Mouse (Mus musculus): Measurements from ENCODE around the gene Mkks.
"Not testable (repeated sequence)": the region's sequence is repeated elsewhere in the genome, so short reads cannot be mapped to it uniquely, and the experiment has no call there.

Gene Mkks

DNA sequence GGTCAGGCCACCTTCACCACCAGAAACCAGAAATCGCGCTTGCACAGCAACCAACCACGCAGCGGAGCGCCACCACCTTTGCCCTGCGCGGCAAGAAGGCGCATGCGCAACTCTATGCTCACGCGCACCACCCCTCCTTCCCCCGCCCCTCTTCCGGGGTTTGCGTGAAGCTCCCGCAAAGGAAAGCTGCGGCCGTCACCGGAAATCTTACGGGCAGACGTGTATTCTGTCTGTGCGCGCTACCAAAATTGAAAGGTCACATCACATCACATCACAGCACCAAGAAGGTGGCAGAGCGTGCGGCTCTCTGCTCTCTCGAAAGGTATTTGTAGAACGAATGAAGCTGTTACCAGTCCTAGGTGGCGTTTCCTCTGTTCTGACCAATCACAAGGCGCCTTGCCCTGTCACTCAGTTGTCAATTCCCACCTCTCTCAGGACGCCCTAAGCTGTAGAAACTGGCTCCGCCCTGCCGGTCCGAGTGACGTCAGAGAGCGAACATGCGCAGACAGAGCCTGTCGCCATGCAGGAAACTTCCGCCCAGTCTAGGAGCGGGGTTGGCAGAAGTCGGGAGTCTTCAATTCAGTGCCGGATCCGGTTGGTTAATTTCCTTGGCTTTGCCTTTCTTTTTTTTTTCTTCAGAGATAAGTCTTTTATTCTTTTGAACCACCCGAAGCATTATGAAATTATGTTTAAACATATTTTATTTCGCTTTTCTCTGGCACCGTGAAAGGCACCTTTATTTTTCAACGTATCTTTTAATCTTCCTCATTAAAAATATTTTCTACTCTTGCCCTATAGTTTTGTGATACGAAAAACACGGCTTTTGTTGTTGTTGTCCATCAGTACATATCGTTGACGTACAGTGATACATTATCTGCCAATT, at the start of gene Mkks, which contains the start of the genes Slx4ip and AL731706.1:
TSS of gene Mkks (minus strand) at position 322 of the 883 bp plus-strand sequence.
TSS of gene Slx4ip (plus strand) at position 151 of the 883 bp plus-strand sequence.
TSS of gene AL731706.1 (minus strand) at position 322 of the 883 bp plus-strand sequence.
- peak; percentile 98 for DNase-seq (ENCODE audit: extremely low spot score)

DNA sequence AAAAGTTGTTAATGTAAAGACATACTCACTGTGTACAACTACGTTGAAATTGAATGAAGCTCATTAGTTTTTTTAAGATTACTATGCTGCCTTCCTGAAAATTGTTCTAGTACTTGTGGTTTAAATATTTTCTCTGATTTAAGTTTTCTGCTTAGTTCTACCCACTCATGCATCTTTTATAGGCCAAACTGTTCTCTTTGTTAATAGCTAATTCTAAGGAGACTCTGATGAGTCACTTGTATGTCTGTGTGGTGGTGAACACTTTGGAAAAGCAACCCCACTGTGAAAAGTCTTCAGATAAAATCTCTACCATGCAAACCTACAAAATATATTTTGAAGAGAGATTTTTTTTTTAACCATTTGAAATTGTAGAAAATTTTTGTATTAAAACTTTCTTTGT, 47.1 kb upstream of the Mkks start:
- DNase-seq (ENCODE audit: extremely low spot score), result no peak

DNA sequence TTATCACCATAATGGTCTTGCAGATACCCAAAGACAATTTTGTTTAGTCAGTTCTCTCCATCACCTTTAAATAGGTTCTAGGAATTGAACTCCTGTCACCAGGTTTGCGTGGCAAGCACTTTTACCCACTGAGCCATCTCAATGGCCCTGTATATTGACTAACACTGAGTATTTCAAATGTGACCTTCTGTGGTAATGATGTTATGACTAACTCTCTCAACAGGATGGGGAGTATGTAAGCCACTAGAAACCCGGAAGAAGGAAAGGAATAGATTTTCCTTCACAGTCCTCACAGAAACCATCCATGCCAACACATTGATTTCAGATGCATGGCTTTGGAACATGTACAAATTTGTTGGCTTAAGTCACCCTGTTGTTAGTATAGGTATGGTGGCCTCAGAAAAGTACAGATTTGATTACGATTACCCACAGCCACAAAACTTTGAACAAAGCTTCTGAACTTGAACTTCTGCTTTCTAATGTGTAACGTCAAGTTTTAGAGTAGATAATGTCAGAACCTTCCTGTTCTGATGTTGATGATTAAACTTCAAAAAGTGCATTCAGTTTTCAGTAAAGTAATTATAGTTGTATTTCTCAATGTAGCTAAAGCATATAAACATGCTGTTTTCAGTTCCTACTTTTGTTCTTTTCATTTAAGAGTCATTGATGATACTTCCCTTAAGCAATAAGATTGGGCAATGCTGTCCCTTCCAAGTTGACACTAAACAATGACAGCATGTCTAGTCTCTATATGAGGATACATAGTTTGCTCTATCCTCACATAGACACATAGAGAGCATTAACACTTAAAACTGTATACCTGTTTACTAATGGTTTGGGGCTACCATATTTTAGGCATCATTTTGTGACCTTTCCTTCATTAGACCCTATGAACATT, 45.5 kb upstream of the Mkks start:
- no peak for DNase-seq (ENCODE audit: extremely low spot score)

- no peak for DNase-seq (ENCODE audit: extremely low spot score)
Observed at GRCm38 (mm10) chr2:136921003-136921408, 29.8 kb upstream of the Mkks start.

GRCm38 (mm10) chr2:136920257-136920993, 29.2 kb upstream of the Mkks start:
- DNase-seq (ENCODE audit: extremely low spot score), result no peak

DNA sequence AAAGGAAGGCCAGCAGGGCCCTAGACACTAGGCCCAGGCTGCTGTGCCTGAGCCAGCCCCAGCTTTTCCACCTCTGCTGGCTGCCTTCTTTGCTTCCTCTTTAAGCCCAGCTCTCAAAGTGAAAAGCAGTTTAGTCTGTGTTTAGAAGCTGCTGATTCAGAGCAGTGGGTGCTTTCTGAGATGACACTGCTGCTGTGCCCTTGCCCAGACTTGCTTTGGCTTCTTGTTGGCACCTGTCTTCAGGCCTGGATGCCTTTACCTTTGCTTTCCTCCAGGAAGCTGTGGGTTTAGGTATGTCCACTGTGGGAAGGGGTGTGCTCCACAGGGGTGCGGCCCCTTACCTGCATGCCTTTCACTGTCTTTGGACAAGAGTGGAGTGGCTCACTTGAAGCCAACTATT, 28.2 kb upstream of the Mkks start:
- no peak for DNase-seq (ENCODE audit: extremely low spot score)

- DNase-seq (ENCODE audit: extremely low spot score), result no peak
Observed at GRCm38 (mm10) chr2:136914334-136914902, 23.2 kb upstream of the Mkks start.

DNA sequence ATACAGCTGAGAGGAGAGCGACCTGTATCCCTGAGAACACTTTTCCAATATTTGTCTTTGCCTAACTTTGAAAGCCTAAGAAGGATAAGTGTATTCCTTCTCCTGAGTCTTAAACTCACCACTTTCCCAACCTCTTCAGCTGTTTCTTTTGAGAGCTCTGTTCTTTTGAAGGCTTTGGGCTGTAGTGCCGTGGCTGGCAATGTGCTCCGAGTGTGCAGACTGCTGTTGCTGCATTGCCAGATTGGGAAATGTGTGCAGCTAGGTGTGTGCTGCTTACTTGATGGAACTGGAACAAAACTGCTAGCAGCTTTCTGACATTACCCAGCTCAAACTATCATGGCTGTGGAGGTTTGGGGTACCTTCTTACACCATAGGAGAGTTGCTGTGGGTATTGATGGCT, 21.8 kb upstream of the Mkks start:
- no peak for DNase-seq (ENCODE audit: extremely low spot score)

- peak; percentile 44 for DNase-seq (ENCODE audit: extremely low spot score)
Observed at GRCm38 (mm10) chr2:136911958-136912411, 20.8 kb upstream of the Mkks start.

DNA sequence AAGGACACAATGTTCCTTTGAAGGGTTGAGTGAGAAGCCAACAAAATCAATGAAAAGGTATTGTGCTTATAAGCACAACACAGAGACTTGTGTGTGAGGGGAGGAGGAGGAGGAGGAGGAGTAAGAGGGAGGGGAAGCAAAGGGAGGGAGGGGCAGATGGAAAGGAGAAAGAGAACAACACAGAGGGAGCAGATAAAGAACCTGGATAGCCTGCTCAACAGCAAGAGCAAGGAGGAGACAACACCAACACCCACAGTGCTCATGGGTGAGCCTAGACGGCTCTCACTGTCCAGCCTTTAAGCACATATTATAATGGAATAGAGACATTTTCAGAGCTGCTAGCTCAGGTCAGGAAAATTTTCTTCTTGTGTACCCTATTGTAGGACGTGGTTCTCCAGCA, 18.1 kb upstream of the Mkks start:
- DNase-seq (ENCODE audit: extremely low spot score), result no peak

- DNase-seq (ENCODE audit: extremely low spot score), result no peak
Observed at GRCm38 (mm10) chr2:136908596-136908995, 17.4 kb upstream of the Mkks start.

DNA sequence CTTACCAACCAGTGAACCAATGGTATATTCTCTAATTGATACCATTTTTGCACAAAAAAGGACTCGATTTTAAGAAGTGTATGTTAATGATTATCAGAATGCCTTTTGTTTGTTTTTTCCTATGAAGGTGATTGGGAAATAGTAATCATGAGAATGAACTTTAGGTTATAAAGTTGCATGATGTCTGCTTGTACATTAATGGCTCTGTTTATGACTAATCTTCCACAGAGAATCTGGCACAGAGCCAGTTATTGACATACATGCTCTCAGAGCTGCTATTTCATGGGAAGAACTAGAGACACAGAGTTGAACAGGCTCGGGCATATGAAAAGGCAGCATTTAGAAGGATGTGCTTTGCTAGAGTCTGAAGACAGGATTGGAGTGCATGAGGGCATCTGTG, 4.9 kb upstream of the Mkks start:
- no peak for DNase-seq (ENCODE audit: extremely low spot score)

DNA sequence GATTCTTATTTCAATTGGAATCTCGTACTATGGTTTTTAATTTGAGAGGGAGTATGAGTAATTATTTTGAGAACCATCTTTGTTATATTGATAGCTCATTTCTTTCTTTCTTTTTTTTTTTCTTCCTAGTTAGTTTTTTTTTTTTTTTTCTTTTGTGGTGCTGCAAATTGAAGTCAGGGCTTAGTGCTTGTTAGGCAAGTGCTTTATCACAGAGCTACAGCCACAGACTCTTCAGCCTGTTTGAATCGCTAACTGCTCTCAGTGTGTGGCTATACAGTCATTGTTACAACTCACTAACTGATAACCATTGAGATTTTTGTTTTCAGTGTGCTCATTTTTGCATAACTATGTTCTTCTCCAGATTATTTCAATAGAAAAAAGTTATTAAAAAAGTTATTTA, 3.3 kb upstream of the Mkks start:
- DNase-seq (ENCODE audit: extremely low spot score), result no peak

- peak; percentile 89 for DNase-seq (ENCODE audit: extremely low spot score)
Observed at GRCm38 (mm10) chr2:136891951-136892371, 772 bp upstream of the Mkks start.

DNA sequence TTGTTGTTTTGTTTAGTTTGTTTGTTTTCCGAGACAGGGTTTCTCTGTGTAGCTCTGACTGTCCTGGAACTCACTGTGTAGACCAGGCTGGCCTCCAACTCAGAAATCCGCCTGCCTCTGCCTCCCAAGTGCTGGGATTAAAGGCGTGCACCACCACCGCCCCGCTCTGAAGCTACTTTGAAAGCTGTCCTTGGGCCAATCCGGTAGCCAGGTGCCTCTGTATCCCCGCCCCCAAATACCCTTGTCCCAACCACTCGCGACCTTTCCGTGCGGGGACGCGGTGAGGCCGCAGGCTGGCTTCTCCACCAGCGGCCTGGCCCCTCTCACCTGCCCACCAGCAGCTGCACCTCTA, 497 bp downstream of the Mkks start:
- not testable (repeated sequence) for DNase-seq (ENCODE audit: extremely low spot score)

DNA sequence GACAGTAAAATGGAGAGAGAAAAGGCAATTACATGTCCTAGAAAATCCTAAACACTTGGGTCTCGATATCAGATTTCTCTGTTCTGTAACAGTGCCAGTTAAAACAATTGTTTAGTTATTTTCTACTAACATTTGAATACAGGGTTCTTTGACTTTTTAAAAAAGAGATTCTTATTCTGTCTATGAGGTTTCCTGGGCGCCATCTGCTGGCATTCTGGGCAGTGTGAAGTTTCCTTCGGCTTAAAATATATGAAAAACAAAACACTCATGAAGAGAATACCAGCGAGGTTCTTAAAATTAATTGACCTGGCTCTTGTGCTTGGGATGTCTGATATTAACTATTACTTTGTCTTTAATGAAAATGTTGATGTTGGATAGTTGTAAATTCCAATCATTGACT, 4.3 kb downstream of the Mkks start:
- DNase-seq (ENCODE audit: extremely low spot score), result no peak

- no peak for DNase-seq (ENCODE audit: extremely low spot score)
Observed at GRCm38 (mm10) chr2:136885579-136885978, 5.6 kb downstream of the Mkks start, which contains the start of gene AL731706.2. Gene AL731706.2, minus strand, starts transcription at chr2:136885679.

GRCm38 (mm10) chr2:136854543-136855388, 36.4 kb downstream of the Mkks start:
- peak; percentile 42 for DNase-seq (ENCODE audit: extremely low spot score)

- DNase-seq (ENCODE audit: extremely low spot score), result no peak
Observed at GRCm38 (mm10) chr2:136850366-136850765, 40.8 kb downstream of the Mkks start.

DNA sequence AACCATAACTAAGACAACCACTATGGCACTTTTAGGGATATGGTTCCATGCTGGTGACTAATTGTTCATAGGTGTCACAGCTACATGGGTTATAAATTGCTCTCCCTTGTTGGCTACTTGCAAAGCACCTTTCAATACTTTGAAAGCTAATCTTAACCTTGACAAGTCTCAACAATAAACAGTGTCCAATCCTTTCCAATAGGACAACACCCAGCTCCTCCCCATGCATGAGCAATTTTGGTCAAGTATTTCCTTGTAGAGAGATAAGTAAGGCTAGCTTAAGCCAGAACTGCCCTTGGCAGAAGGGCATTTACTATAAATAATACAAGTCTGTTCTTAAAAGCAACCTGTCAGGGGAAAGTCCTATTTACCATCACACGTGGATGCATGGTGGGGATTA, 53.2 kb downstream of the Mkks start:
- DNase-seq (ENCODE audit: extremely low spot score), result no peak

All from embryo, embryonic 9.5 days (tissue).